Comparison of ENCODE assay signal across 14 mouse cellular contexts in genomic region chr2:178692231-178692630, GRCm38 (mm10).
DNase-seq lines count a peak whose midpoint lies in the region; ATAC-seq and TF ChIP-seq lines count a peak whose summit lies in the region.
"Had no signal": no experiment of that assay in that cellular context is flagged by ENCODE, and none has a peak within 500 bp of the region (broad histone marks: within the 10 kb centered on the region; RNA-seq: fewer than 3 reads in every experiment).

No protein-coding gene starts in this region.

- no peaks in the 10 kb centered on the region for H3K36me3 ChIP-seq in forebrain, embryonic 14.5 days (ENCODE audit: control insufficient read depth, insufficient read depth, low read length)
- H3K36me3 ChIP-seq in forebrain, embryonic 15.5 days, result no peaks in the 10 kb centered on the region
- no peaks in the 10 kb centered on the region for H3K36me3 ChIP-seq in liver, embryonic 14.5 days (replicated peaks; ENCODE audit: control insufficient read depth, insufficient read depth, low read depth)
- no peaks in the 10 kb centered on the region for H3K36me3 ChIP-seq in liver, embryonic 11.5 days (ENCODE audit: control insufficient read depth, insufficient read depth, low read length)
- no peaks in the 10 kb centered on the region for H3K36me3 ChIP-seq in liver, postnatal 0 days (replicated peaks; ENCODE audit: insufficient read depth, low read length)
- H3K36me3 ChIP-seq: neural tube, embryonic 13.5 days had no signal

- TF ChIP-seq CTCF in liver, embryonic 14.5 days (IDR thresholded peaks at IDR 0.05; ENCODE audit: low read depth), result peak; percentile 34
- peak; percentile 14; the same call in 1 of the 2 replicates for TF ChIP-seq CTCF in brain, embryonic 14.5 days (IDR thresholded peaks at IDR 0.05; ENCODE audit: borderline replicate concordance, extremely low read depth, insufficient read depth, insufficient read length)
- peak; percentile 31; the same call in 1 of the 2 replicates for TF ChIP-seq CTCF in liver, postnatal 0 days (IDR thresholded peaks at IDR 0.05; ENCODE audit: low read depth)

- H3K27me3 ChIP-seq in forebrain, embryonic 14.5 days (replicated peaks; ENCODE audit: control insufficient read depth, insufficient read depth, low read length), result no peaks in the 10 kb centered on the region
- H3K27me3 ChIP-seq in forebrain, embryonic 15.5 days, result no peaks in the 10 kb centered on the region
- H3K27me3 ChIP-seq in liver, embryonic 14.5 days (ENCODE audit: control insufficient read depth, insufficient read depth, low read length), result no peaks in the 10 kb centered on the region
- H3K27me3 ChIP-seq in liver, embryonic 11.5 days (replicated peaks; ENCODE audit: control insufficient read depth, insufficient read depth, low read length), result no peaks in the 10 kb centered on the region
- no peaks in the 10 kb centered on the region for H3K27me3 ChIP-seq in liver, postnatal 0 days (ENCODE audit: insufficient read depth, low read length)
- H3K27me3 ChIP-seq: CH12.LX; neural tube, embryonic 13.5 days had no signal

- H3K27ac ChIP-seq in forebrain, embryonic 14.5 days (ENCODE audit: low read depth, low read length), result no peak overlapping the region
- no peak overlapping the region for H3K27ac ChIP-seq in forebrain, embryonic 15.5 days (replicated peaks)
- no peak overlapping the region for H3K27ac ChIP-seq in liver, embryonic 14.5 days
- no peak overlapping the region for H3K27ac ChIP-seq in liver, embryonic 11.5 days (ENCODE audit: low read depth, low read length)
- H3K27ac ChIP-seq in liver, postnatal 0 days (ENCODE audit: low read depth), result no peak overlapping the region
- H3K27ac ChIP-seq: neural tube, embryonic 13.5 days had no signal

- DNase-seq in forebrain, embryonic 14.5 days (ENCODE audit: low spot score), result no peak
- no peak for DNase-seq in liver, embryonic 14.5 days (ENCODE audit: low read depth in 3 of 3, low spot score in 3 of 3)
- no peak for DNase-seq in liver, embryonic 11.5 days (ENCODE audit: low spot score)
- no peak for DNase-seq in brain, embryonic 14.5 days (ENCODE audit: low read depth)
- DNase-seq in liver, postnatal 0 days, result no peak
- no peak for DNase-seq in heart, postnatal 36 days
- DNase-seq in heart, adult 11 months, result no peak
- DNase-seq: adrenal gland, postnatal 10 days; cerebellum, adult 11-12 months; cerebellum, postnatal 25 days; gastrocnemius, postnatal 14 days had no signal

- no peak for TF ChIP-seq POLR2A in brain, embryonic 14.5 days (IDR thresholded peaks at IDR 0.05; ENCODE audit: borderline replicate concordance, extremely low read depth, insufficient read depth, insufficient read length, poor library complexity, severe bottlenecking)

- WGBS in forebrain, embryonic 14.5 days, result 72% methylated on average over 3 of the region's 3 CpGs
- 72% methylated on average over 3 of the region's 3 CpGs for WGBS in forebrain, embryonic 15.5 days
- 44% methylated on average over 3 of the region's 3 CpGs for WGBS in liver, embryonic 14.5 days (ENCODE audit: insufficient replicate concordance)
- WGBS in liver, embryonic 11.5 days, result 73% methylated on average over 3 of the region's 3 CpGs
- WGBS in liver, postnatal 0 days (ENCODE audit: insufficient replicate concordance), result 65% methylated on average over 3 of the region's 3 CpGs

- no peak overlapping the region for H3K4me3 ChIP-seq in forebrain, embryonic 14.5 days (ENCODE audit: low read depth, low read length)
- H3K4me3 ChIP-seq in forebrain, embryonic 15.5 days, result no peak overlapping the region
- no peak overlapping the region for H3K4me3 ChIP-seq in liver, embryonic 14.5 days (ENCODE audit: insufficient read depth in 1 of 2, low read depth in 2 of 2, low read length in 2 of 2)
- no peak overlapping the region for H3K4me3 ChIP-seq in liver, embryonic 11.5 days (ENCODE audit: low read depth, low read length)
- H3K4me3 ChIP-seq in liver, postnatal 0 days (ENCODE audit: low read depth, low read length), result no peak overlapping the region
- H3K4me3 ChIP-seq: neural tube, embryonic 13.5 days had no signal

- intact Hi-C loops in heart, postnatal 36 days (cut with DNase I), result no loop called here

- no peak overlapping the region for H3K4me2 ChIP-seq in forebrain, embryonic 14.5 days (ENCODE audit: low read length)
- H3K4me2 ChIP-seq in forebrain, embryonic 15.5 days (replicated peaks), result no peak overlapping the region
- no peak overlapping the region for H3K4me2 ChIP-seq in liver, embryonic 14.5 days (ENCODE audit: low read depth)
- H3K4me2 ChIP-seq in liver, embryonic 11.5 days, result no peak overlapping the region
- H3K4me2 ChIP-seq in liver, postnatal 0 days (ENCODE audit: low read depth, low read length), result no peak overlapping the region
- H3K4me2 ChIP-seq: neural tube, embryonic 13.5 days had no signal

- H3K4me1 ChIP-seq in forebrain, embryonic 14.5 days (ENCODE audit: control insufficient read depth, insufficient read depth, low read length), result no peaks in the 10 kb centered on the region
- H3K4me1 ChIP-seq in forebrain, embryonic 15.5 days, result peaks cover 6% of the 10 kb centered on the region
- peaks cover 0 to 13% of the 10 kb centered on the region in 2 experiments; a peak in 2 of 4 replicates for H3K4me1 ChIP-seq in liver, embryonic 14.5 days (replicated peaks; ENCODE audit: control insufficient read depth in 2 of 2, insufficient read depth in 2 of 2, low read length in 1 of 2)
- peaks cover 3% of the 10 kb centered on the region for H3K4me1 ChIP-seq in liver, embryonic 11.5 days (replicated peaks; ENCODE audit: control insufficient read depth, insufficient read depth, low read length)
- peaks cover 16% of the 10 kb centered on the region for H3K4me1 ChIP-seq in liver, postnatal 0 days (ENCODE audit: insufficient read depth)

- peak; percentile 23; the same call in 1 of the 2 replicates for ATAC-seq in forebrain, embryonic 14.5 days
- no peak for ATAC-seq in forebrain, embryonic 15.5 days (replicated peaks)
- no peak for ATAC-seq in liver, embryonic 14.5 days (ENCODE audit: insufficient read depth)
- ATAC-seq in liver, embryonic 11.5 days (replicated peaks; ENCODE audit: low FRiP score), result no peak; the same call in 1 of the 2 replicates
- no peak for ATAC-seq in liver, postnatal 0 days

- no peak overlapping the region for H3K9ac ChIP-seq in forebrain, embryonic 14.5 days (ENCODE audit: low read length)
- H3K9ac ChIP-seq in forebrain, embryonic 15.5 days (replicated peaks), result no peak overlapping the region
- H3K9ac ChIP-seq in liver, embryonic 14.5 days (replicated peaks), result no peak overlapping the region
- H3K9ac ChIP-seq in liver, embryonic 11.5 days (ENCODE audit: low read depth, low read length), result no peak overlapping the region
- H3K9ac ChIP-seq in liver, postnatal 0 days (replicated peaks), result no peak overlapping the region
- H3K9ac ChIP-seq: neural tube, embryonic 13.5 days had no signal

- no peak for TF ChIP-seq EP300 in liver, embryonic 14.5 days (IDR thresholded peaks at IDR 0.05; ENCODE audit: low read depth)
- no peak for TF ChIP-seq EP300 in liver, postnatal 0 days (IDR thresholded peaks at IDR 0.05; ENCODE audit: low read depth)

- H3K9me3 ChIP-seq in forebrain, embryonic 14.5 days (replicated peaks; ENCODE audit: control insufficient read depth, low read length), result no peaks in the 10 kb centered on the region
- no peaks in the 10 kb centered on the region for H3K9me3 ChIP-seq in forebrain, embryonic 15.5 days
- no peaks in the 10 kb centered on the region for H3K9me3 ChIP-seq in liver, embryonic 14.5 days (ENCODE audit: control insufficient read depth, low read length)
- H3K9me3 ChIP-seq in liver, embryonic 11.5 days (ENCODE audit: control insufficient read depth, low read length), result no peaks in the 10 kb centered on the region
- no peaks in the 10 kb centered on the region for H3K9me3 ChIP-seq in liver, postnatal 0 days (ENCODE audit: low read length)
- H3K9me3 ChIP-seq: neural tube, embryonic 13.5 days had no signal
